Mouse (Mus musculus) forebrain, embryonic 12.5 days (tissue): Measurements from ENCODE around the gene 9230112D13Rik. TPM values are rescaled to one million over a fixed set of nuclear protein-coding genes. Genes with fewer than 3 reads are reported as not detected.

Experiments
- ATAC-seq: fragments of 200-750 bp; cut with Nextera tagmentation; 2 replicates; pipeline ENCODE4 v1.8.0; 2017; ENCODE audit warnings: moderate TSS enrichment; ENCODE audit not compliant: low FRiP score
- H3K27ac ChIP-seq: fragments of 300-500 bp; sonication (generic); 2 replicates; pipeline ENCODE4 v1.5.1; 2016; ENCODE audit warnings: mild to moderate bottlenecking
- H3K27me3 ChIP-seq: fragments of 300-500 bp; sonication (generic); 2 replicates; pipeline ENCODE4 v1.6.1; 2016; ENCODE audit warnings: mild to moderate bottlenecking
- H3K36me3 ChIP-seq: fragments of 300-500 bp; sonication (generic); replicated peaks from 2 replicates; pipeline ENCODE4 v1.6.1; 2016; ENCODE audit warnings: mild to moderate bottlenecking
- H3K4me1 ChIP-seq: fragments of 300-500 bp; sonication (generic); 2 replicates; pipeline ENCODE4 v1.6.1; 2016
- H3K4me2 ChIP-seq: fragments of 300-500 bp; sonication (generic); 2 replicates; pipeline ENCODE4 v1.6.1; 2016; ENCODE audit warnings: mild to moderate bottlenecking, moderate library complexity
- H3K4me3 ChIP-seq: fragments of 300-500 bp; sonication (generic); replicated peaks from 2 replicates; pipeline ENCODE4 v1.5.1; 2016; ENCODE audit warnings: mild to moderate bottlenecking
- H3K9ac ChIP-seq: fragments of 300-500 bp; sonication (generic); 2 replicates; pipeline ENCODE4 v1.6.1; 2016; ENCODE audit warnings: mild to moderate bottlenecking
- H3K9me3 ChIP-seq: fragments of 300-500 bp; sonication (generic); 2 replicates; pipeline ENCODE4 v1.6.1; 2016
- WGBS: fragments of 180-500 bp; shearing (Covaris S2); methylation state at CpG from one replicate; pipeline ENCODE4 v1.1.7; 2016; 5-methylcytosine and 5-hydroxymethylcytosine counted together
- polyA plus RNA-seq: library from polyadenylated mRNA; unstranded; fragments of >200 nt; fragmentation: Nextera tagmentation; extraction: Ambion mirVana; gene quantifications from 2 replicates; pipeline ENCODE4 v1.2.1, GENCODE M21; 2016

Gene 9230112D13Rik
- polyA plus RNA-seq, 1 experiment from 2014 or later: not detected

DNA sequence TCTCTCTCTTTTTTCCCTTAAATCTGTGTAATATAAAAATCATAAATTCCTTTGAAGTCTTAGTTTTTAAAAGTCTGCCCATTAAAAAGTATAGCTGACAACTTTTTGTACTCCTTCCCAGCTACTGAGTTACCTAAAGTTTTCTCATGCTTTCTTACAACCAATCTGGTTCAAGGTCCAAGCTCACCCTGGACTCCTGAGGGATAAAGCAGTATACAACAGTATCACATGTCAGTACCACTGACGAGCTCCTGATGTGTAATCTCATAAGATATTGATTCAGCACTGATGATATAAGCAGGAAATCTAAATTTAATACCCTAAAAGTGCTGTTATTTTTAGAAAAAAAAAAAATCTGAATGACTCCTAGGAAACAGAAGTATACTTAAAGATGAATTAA is 31.6 kb downstream of the 9230112D13Rik start:
- H3K36me3 ChIP-seq: no peaks in the 10 kb centered on the region
- WGBS: 89% methylated on average over 1 of the region's 1 CpGs

DNA sequence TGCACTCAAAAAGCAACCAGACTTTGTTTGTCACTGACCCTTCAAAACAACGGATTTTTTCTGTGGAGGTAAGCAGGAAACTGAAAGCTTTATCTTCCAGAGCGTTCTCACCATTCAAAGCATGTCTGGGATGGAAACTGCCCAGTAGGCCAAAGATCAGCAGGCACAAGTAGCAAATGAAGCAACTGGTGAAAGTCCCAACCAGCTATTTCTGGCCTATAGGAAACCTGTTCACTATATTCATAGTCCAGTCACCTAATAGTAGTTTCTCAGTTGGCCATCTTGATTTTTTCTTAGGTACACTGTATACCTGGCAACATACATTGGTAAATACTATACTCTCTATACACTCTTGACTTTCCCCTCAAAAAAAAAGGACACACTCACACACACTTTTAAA is 32.7 kb downstream of the 9230112D13Rik start:
- Histone ChIP-seq H3K27me3 (no peaks in the 10 kb centered on the region), H3K36me3 (no peaks in the 10 kb centered on the region), H3K9ac (no peak overlapping the region), H3K4me2 (no peak overlapping the region), H3K4me3 (no peak overlapping the region), H3K4me1 (peaks cover 3% of the 10 kb centered on the region), H3K9me3 (no peaks in the 10 kb centered on the region), H3K27ac (no peak overlapping the region)
- 81% methylated on average over 2 of the region's 2 CpGs for WGBS
- no peak for ATAC-seq

More for the DNA sequence above, 31.6 kb downstream of the 9230112D13Rik start:
- no peak overlapping the region for H3K27ac ChIP-seq
- no peak overlapping the region for H3K9ac ChIP-seq
- no peak for ATAC-seq
- no peak overlapping the region for H3K4me3 ChIP-seq
- peaks cover 3% of the 10 kb centered on the region for H3K4me1 ChIP-seq
- H3K9me3 ChIP-seq: no peaks in the 10 kb centered on the region
- no peak overlapping the region for H3K4me2 ChIP-seq
- no peaks in the 10 kb centered on the region for H3K27me3 ChIP-seq

DNA sequence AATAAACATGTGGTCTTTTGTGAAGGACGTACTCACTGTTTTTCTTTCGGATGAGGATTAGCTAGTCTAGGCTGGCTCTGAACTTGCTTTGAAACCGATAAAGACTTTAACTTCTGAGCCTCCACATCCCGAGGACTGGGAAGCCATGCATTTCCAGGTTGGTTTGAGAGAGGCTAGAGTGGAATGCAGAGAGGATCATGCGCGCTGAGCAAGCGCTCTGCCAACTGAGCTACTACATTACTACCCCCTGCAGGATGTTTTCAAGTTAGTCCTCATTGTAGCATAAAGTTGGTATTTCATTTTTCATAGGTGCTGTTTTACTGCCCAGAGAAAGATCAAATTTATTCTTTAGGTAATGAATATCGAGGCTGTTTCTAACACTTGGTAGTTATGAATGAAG is 36.4 kb downstream of the 9230112D13Rik start:
- WGBS: 65% methylated on average over 8 of the region's 8 CpGs
- Histone ChIP-seq H3K27me3 (no peaks in the 10 kb centered on the region), H3K36me3 (no peaks in the 10 kb centered on the region), H3K27ac (no peak overlapping the region), H3K4me2 (no peak overlapping the region), H3K4me3 (no peak overlapping the region), H3K4me1 (peaks cover 14% of the 10 kb centered on the region), H3K9ac (no peak overlapping the region), H3K9me3 (no peaks in the 10 kb centered on the region)
- ATAC-seq: no peak

DNA sequence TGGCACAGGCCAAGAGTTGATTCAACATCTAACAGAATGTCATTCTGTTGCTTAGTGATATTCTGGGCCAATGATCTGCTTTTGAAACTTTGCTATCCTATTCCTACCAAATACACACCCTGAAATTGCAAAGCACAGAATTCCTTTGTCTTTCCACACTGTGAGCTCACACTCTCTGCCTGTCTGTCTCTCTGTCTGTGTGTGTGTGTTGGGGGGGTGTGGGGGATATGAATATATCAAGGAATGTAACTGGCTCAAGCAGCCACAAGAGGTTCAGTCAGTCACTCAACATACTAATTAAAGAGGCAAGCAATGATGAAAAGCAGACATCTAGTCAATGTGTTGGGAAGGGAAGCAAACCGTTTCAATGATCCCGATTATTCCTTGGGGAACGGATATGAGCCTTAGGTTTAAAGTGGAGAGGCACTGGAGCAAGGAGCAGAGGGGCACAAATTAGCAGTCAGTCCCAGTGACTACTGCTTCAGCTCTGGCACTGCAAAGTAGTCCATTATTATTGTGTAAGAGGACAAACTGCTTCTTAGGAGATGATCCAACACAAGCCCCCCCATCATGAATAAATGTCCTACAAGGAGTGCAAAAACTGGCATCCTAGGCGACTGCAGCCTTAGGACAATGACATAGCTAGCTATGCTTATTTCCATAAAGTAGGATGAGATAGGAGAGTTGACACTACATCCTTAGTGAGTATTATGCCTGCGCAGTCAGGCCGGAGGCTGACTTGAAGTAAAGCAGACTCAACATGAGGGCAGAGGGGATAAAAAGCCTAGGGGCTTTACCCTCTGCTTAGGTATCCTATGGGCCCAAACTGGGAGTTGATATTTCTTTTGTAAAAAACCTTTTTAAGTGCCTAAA is 38.9 kb downstream of the 9230112D13Rik start:
- H3K36me3 ChIP-seq: no peaks in the 10 kb centered on the region
- 47% methylated on average over 6 of the region's 6 CpGs for WGBS
- no peak overlapping the region for H3K9ac ChIP-seq
- H3K4me1 ChIP-seq: peaks cover 11% of the 10 kb centered on the region
- no peaks in the 10 kb centered on the region for H3K27me3 ChIP-seq
- no peak overlapping the region for H3K4me3 ChIP-seq
- no peaks in the 10 kb centered on the region for H3K9me3 ChIP-seq
- no peak overlapping the region for H3K27ac ChIP-seq
- H3K4me2 ChIP-seq: no peak overlapping the region
- ATAC-seq: 0 out of 2 replicates have a peak, but pooled peaks have one; percentile 55

DNA sequence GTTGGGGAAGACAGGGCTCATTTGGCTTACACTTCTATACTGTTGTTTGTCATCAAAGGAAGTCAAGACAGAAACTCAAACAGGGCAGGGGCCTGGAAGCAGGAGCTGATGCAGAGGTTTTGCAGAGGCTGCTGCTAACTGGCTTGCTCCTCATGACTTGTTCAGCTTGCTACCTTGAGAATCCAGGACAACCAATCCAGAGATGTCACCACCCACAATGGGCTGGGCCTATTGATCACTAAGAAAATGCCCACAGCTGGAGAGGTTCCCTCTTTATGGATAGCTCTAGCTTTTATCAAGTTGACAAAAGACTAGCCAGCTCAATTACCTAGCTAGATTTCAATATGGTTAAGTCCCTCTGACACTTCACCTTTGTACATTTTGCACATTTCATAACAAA is 51.0 kb downstream of the 9230112D13Rik start:
- H3K27me3 ChIP-seq: no peaks in the 10 kb centered on the region
- H3K4me2 ChIP-seq: no peak overlapping the region
- no peaks in the 10 kb centered on the region for H3K4me1 ChIP-seq
- H3K27ac ChIP-seq: no peak overlapping the region
- ATAC-seq: no peak
- H3K9me3 ChIP-seq: no peaks in the 10 kb centered on the region
- no peak overlapping the region for H3K9ac ChIP-seq
- H3K4me3 ChIP-seq: no peak overlapping the region
- H3K36me3 ChIP-seq: no peaks in the 10 kb centered on the region

DNA sequence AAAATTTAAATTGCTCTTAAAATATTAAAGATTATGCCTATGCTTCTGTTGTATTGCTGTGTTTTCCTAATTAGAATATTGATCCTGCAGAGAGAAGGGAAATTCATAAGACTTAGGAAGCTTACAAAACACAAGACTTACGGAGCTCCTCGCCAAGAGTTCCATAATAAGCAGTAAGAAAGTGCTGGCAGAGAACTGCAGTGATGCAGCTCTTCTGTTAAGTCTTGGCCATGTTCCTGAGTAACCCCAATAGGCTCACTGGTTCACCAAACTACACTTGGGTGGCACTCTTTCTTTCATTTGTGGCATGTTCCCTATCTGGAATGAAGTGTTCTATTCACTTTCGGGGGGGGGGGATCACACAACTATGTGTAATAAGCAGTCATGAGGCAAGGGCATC is 56.3 kb downstream of the 9230112D13Rik start:
- no peak overlapping the region for H3K4me2 ChIP-seq
- H3K9ac ChIP-seq: no peak overlapping the region
- H3K27ac ChIP-seq: no peak overlapping the region
- WGBS: 75% methylated on average over 3 of the region's 3 CpGs
- no peaks in the 10 kb centered on the region for H3K4me1 ChIP-seq
- no peaks in the 10 kb centered on the region for H3K36me3 ChIP-seq
- ATAC-seq: no peak
- H3K4me3 ChIP-seq: no peak overlapping the region
- H3K9me3 ChIP-seq: no peaks in the 10 kb centered on the region
- no peaks in the 10 kb centered on the region for H3K27me3 ChIP-seq

Other genes starting within 250 kb of the 9230112D13Rik start
- gene Shld2, start 212.3 kb downstream of the 9230112D13Rik start, polyA plus RNA-seq: 8.7 and 11.0 TPM in 2 replicates
- 85.9 and 87.8 TPM in 2 replicates for gene Glud1, start 212.1 kb downstream of the 9230112D13Rik start, polyA plus RNA-seq
- gene Fam25c, start 167.4 kb downstream of the 9230112D13Rik start, polyA plus RNA-seq: not detected in 2 replicates
- 4.3 and 7.5 TPM in 2 replicates for gene Sncg, start 148.0 kb downstream of the 9230112D13Rik start, polyA plus RNA-seq
- gene Mmrn2, start 147.3 kb downstream of the 9230112D13Rik start, polyA plus RNA-seq: 5.5 and 6.1 TPM in 2 replicates
- 47.5 and 49.5 TPM in 2 replicates for gene Bmpr1a, start 19.5 kb downstream of the 9230112D13Rik start, polyA plus RNA-seq
- 0.13 and 0.20 TPM in 2 replicates for gene Ldb3, start 65.9 kb upstream of the 9230112D13Rik start, polyA plus RNA-seq
- gene Opn4, start 77.3 kb upstream of the 9230112D13Rik start, polyA plus RNA-seq: 0.19 and 0.28 TPM in 2 replicates
- gene Wapl, start 151.1 kb upstream of the 9230112D13Rik start, polyA plus RNA-seq: 37.6 and 38.3 TPM in 2 replicates